Mouse (Mus musculus): ENCODE data around the gene Rnaseh2b.

GRCm38 (mm10) chr14:62243530-62243929 is 48.9 kb upstream of the Rnaseh2b start:
- TF ChIP-seq CTCF (IDR thresholded peaks at IDR 0.05; ENCODE audit: control insufficient read depth, insufficient read depth, low read length) (no peak), POLR2A (IDR thresholded peaks at IDR 0.05; ENCODE audit: borderline replicate concordance, control insufficient read depth, low read depth, low read length) (no peak)

All from bone marrow, adult 2 months (tissue).